28 mouse cellular contexts compared by ENCODE assay signal in the genomic region with DNA sequence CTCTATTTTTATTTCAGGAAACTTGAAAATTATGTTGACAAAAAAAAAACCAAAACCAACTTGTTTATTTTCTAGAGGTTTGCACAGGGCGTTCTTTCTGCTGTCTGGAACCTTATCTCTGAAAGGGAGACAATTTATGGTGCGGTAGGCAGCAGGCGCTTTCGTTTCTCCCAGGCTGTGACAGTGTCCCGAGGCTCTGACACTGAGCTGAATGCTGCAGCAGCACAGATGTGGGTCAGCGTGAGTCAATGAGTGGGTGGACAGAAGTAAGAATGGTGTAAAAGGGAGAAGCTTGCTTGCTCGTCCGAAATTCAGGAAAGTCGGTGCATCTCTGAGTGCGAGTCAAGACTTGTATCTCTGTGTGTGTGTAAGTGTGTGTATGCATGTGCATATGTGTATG. TPM values are rescaled to one million over a fixed set of nuclear protein-coding genes. Genes with fewer than 3 reads are reported as not detected.
A peak's percentile ranks its signal among the peaks of the same experiment; 100 is the strongest.
DNase-seq lines count a peak whose midpoint lies in the region; TF ChIP-seq lines count a peak whose summit lies in the region.
"Had no signal": no experiment of that assay in that cellular context is flagged by ENCODE, and none has a peak within 500 bp of the region (broad histone marks: within the 10 kb centered on the region; RNA-seq: fewer than 3 reads in every experiment).

No protein-coding gene starts in this region.

- no peaks in the 10 kb centered on the region for H3K27me3 ChIP-seq in kidney, adult 2 months (replicated peaks; ENCODE audit: control insufficient read depth, insufficient read depth, low read length)
- H3K27me3 ChIP-seq: embryonic facial prominence, embryonic 15.5 days; heart, embryonic 12.5 days; intestine, embryonic 15.5 days; limb, embryonic 13.5 days; liver, embryonic 15.5 days; Patski had no signal

- TF ChIP-seq CTCF in kidney, adult 2 months (conservative IDR thresholded peaks at IDR 0.05; ENCODE audit: insufficient read depth, insufficient read length, low read depth, low read length), result no peak

- 50% methylated on average over 10 of the region's 10 CpGs for WGBS in kidney, adult 2 months

- H3K4me3 ChIP-seq in kidney, adult 2 months (ENCODE audit: insufficient read depth, low read depth, low read length), result no peak overlapping the region
- H3K4me3 ChIP-seq: embryonic facial prominence, embryonic 15.5 days; heart, embryonic 12.5 days; intestine, embryonic 15.5 days; limb, embryonic 13.5 days; liver, embryonic 15.5 days had no signal

- no peaks in the 10 kb centered on the region; the same call in 1 of the 2 replicates for H3K4me1 ChIP-seq in kidney, adult 2 months (ENCODE audit: control insufficient read depth, insufficient read depth, low read length)

- no peaks in the 10 kb centered on the region for H3K36me3 ChIP-seq in kidney, adult 2 months (ENCODE audit: control insufficient read depth, insufficient read depth, low read length)
- H3K36me3 ChIP-seq: embryonic facial prominence, embryonic 15.5 days; heart, embryonic 12.5 days; intestine, embryonic 15.5 days; limb, embryonic 13.5 days; liver, embryonic 15.5 days had no signal

- no peak for TF ChIP-seq POLR2A in kidney, adult 2 months (IDR thresholded peaks at IDR 0.05; ENCODE audit: low read depth, low read length)

- peak; percentile 47 for DNase-seq in kidney, adult 2 months
- no peak for DNase-seq in kidney, adult 18-20 months
- peak; percentile 24 for DNase-seq in urinary bladder, postnatal 14 days (ENCODE audit: low spot score)
- no peak for DNase-seq in urinary bladder, postnatal 4 days (ENCODE audit: low spot score in 2 of 2)
- DNase-seq in kidney, postnatal 10 days, result peak; percentile 46
- DNase-seq in layer of hippocampus, adult 18-20 months (ENCODE audit: low spot score in 2 of 2), result no peak
- no peak for DNase-seq in cerebellum, adult 9-10 months
- DNase-seq: B cell, adult 2 months; cerebellum, adult 8-10 months; layer of hippocampus, adult 9-11 months; right cerebral cortex, postnatal 14 days had no signal

- no peak overlapping the region for H3K27ac ChIP-seq in kidney, adult 2 months (ENCODE audit: insufficient read depth, low read depth, low read length)
- H3K27ac ChIP-seq: embryonic facial prominence, embryonic 15.5 days; hindbrain, embryonic 14.5 days; intestine, embryonic 15.5 days; limb, embryonic 13.5 days; liver, embryonic 15.5 days; stomach, postnatal 0 days had no signal

RNA-seq across cellular contexts. Expression of a gene that starts 29.2 kb away (rescaled TPM):
- 0.07 TPM in 1 of 2 replicates, not detected in the other for polyA plus RNA-seq in kidney, adult 2 months (2012; rRNA removed)
- not detected for total RNA-seq in layer of hippocampus, adult 18-20 months (2021)
- total RNA-seq: gastrocnemius, adult 18-20 months; granulocyte monocyte progenitor cell, adult 5-6 weeks; heart, postnatal 25 days; left cerebral cortex, postnatal 10 days; megakaryocyte progenitor cell, adult 5-6 weeks had no signal
- polyA plus RNA-seq: embryonic facial prominence, embryonic 15.5 days; forebrain, embryonic 11.5 days; heart, embryonic 12.5 days; hindbrain, embryonic 14.5 days; intestine, embryonic 15.5 days; limb, embryonic 13.5 days; liver, embryonic 15.5 days; lung, postnatal 0 days; midbrain, embryonic 16.5 days; neural tube, embryonic 11.5 days; Patski; stomach, postnatal 0 days had no signal

Comparison
In these comparisons a context has a peak if more than half of its experiments do, and no peak if none do; other contexts are left out.
1. DNase-seq: peak in kidney, adult 2 months (single experiment), urinary bladder, postnatal 14 days (single experiment) and kidney, postnatal 10 days (single experiment); none in kidney, adult 18-20 months (single experiment), urinary bladder, postnatal 4 days (0 of 2), layer of hippocampus, adult 18-20 months (0 of 2) and cerebellum, adult 9-10 months (single experiment).